Mouse (Mus musculus) liver, embryonic 13.5 days (tissue): ENCODE measurements around the gene Tbc1d22a. TPM values are rescaled to one million over a fixed set of nuclear protein-coding genes. Genes with fewer than 3 reads are reported as not detected.

ENCODE experiments used
- ATAC-seq: fragments of 200-750 bp; cut with Nextera tagmentation; 2 replicates; pipeline ENCODE4 v1.8.0; 2017; ENCODE audit warnings: low read depth, mild to moderate bottlenecking, moderate number of reproducible peaks, moderate library complexity
- DNase-seq: peaks from one replicate; pipeline ENCODE4 v3.0.0; 2022
- H3K27ac ChIP-seq: fragments of 300-500 bp; sonication (generic); 2 replicates; pipeline ENCODE4 v1.5.1; 2015; ENCODE audit warnings: moderate library complexity, mild to moderate bottlenecking, inconsistent platforms
- H3K27me3 ChIP-seq: fragments of 300-500 bp; sonication (generic); 2 replicates; pipeline ENCODE4 v1.6.1; 2015; ENCODE audit warnings: mild to moderate bottlenecking, inconsistent platforms
- H3K36me3 ChIP-seq: fragments of 300-500 bp; sonication (generic); 2 replicates; pipeline ENCODE4 v1.6.1; 2015; ENCODE audit warnings: mild to moderate bottlenecking, inconsistent platforms
- H3K4me1 ChIP-seq: fragments of 300-500 bp; sonication (generic); replicated peaks from 2 replicates; pipeline ENCODE4 v1.6.1; 2015; ENCODE audit warnings: inconsistent platforms
- H3K4me2 ChIP-seq: fragments of 300-500 bp; sonication (generic); 2 replicates; pipeline ENCODE4 v1.6.1; 2015; ENCODE audit warnings: inconsistent platforms, mild to moderate bottlenecking, moderate library complexity
- H3K4me3 ChIP-seq: fragments of 300-500 bp; sonication (generic); replicated peaks from 2 replicates; pipeline ENCODE4 v1.5.1; 2015; ENCODE audit warnings: mild to moderate bottlenecking, inconsistent platforms
- H3K9ac ChIP-seq: fragments of 300-500 bp; sonication (generic); 2 replicates; pipeline ENCODE4 v1.6.1; 2015; ENCODE audit warnings: mild to moderate bottlenecking, inconsistent platforms
- H3K9me3 ChIP-seq: fragments of 300-500 bp; sonication (generic); replicated peaks from 2 replicates; pipeline ENCODE4 v1.6.1; 2016; ENCODE audit warnings: inconsistent platforms
- WGBS: fragments of 180-500 bp; shearing (Covaris S2); methylation state at CpG from one replicate; pipeline ENCODE4 v1.1.7; 2015; ENCODE audit not compliant: insufficient replicate concordance; 5-methylcytosine and 5-hydroxymethylcytosine counted together
- polyA plus RNA-seq: library from polyadenylated mRNA; unstranded; fragments of >200 nt; fragmentation: Nextera tagmentation; extraction: Ambion mirVana; gene quantifications from 2 replicates; pipeline ENCODE4 v1.2.1, GENCODE M21; 2015

Tbc1d22a gene
- polyA plus RNA-seq, 1 experiment from 2014 or later = 7.4 TPM

GRCm38 (mm10) chr15:86292288-86292687 lies 78.0 kb downstream of the Tbc1d22a start:
- Histone ChIP-seq H3K9ac (no peak overlapping the region), H3K27ac (no peak overlapping the region), H3K4me3 (no peak overlapping the region), H3K27me3 (no peaks in the 10 kb centered on the region), H3K9me3 (no peaks in the 10 kb centered on the region), H3K36me3 (no peaks in the 10 kb centered on the region), H3K4me2 (no peak overlapping the region), H3K4me1 (peaks cover 8% of the 10 kb centered on the region; the same call in 1 of the 2 replicates)
- ATAC-seq = no peak
- no peak for DNase-seq
- 69% methylated on average over 6 of the region's 6 CpGs for WGBS

GRCm38 (mm10) chr15:86294426-86294825 lies 80.2 kb downstream of the Tbc1d22a start:
- ATAC-seq (no peak), DNase-seq (no peak)
- no peaks in the 10 kb centered on the region for H3K27me3 ChIP-seq
- H3K27ac ChIP-seq = no peak overlapping the region
- H3K4me1 ChIP-seq = peaks cover 8% of the 10 kb centered on the region; the same call in 1 of the 2 replicates
- H3K36me3 ChIP-seq = no peaks in the 10 kb centered on the region
- no peak overlapping the region for H3K4me2 ChIP-seq
- H3K9me3 ChIP-seq = no peaks in the 10 kb centered on the region
- 83% methylated on average over 3 of the region's 3 CpGs for WGBS
- H3K9ac ChIP-seq = no peak overlapping the region
- H3K4me3 ChIP-seq = no peak overlapping the region

GRCm38 (mm10) chr15:86295722-86296288 lies 81.5 kb downstream of the Tbc1d22a start:
- Histone ChIP-seq H3K4me3 (no peak overlapping the region), H3K4me2 (no peak overlapping the region), H3K9ac (no peak overlapping the region), H3K36me3 (no peaks in the 10 kb centered on the region), H3K4me1 (peaks cover 6% of the 10 kb centered on the region; the same call in 1 of the 2 replicates), H3K27me3 (no peaks in the 10 kb centered on the region), H3K27ac (no peak overlapping the region), H3K9me3 (no peaks in the 10 kb centered on the region)
- ATAC-seq (no peak), DNase-seq (no peak)
- WGBS = 72% methylated on average over 4 of the region's 4 CpGs

- 70% methylated on average over 1 of the region's 1 CpGs for WGBS
- Histone ChIP-seq H3K27me3 (no peaks in the 10 kb centered on the region), H3K9ac (no peak overlapping the region), H3K9me3 (no peaks in the 10 kb centered on the region), H3K27ac (no peak overlapping the region), H3K36me3 (no peaks in the 10 kb centered on the region), H3K4me1 (no peaks in the 10 kb centered on the region; the same call in 1 of the 2 replicates), H3K4me3 (no peak overlapping the region), H3K4me2 (no peak overlapping the region)
- DNase-seq = no peak
- no peak for ATAC-seq
These were observed 83.0 kb downstream of the Tbc1d22a start for GRCm38 (mm10) chr15:86297281-86297680.

- H3K27ac ChIP-seq = no peak overlapping the region
- H3K9me3 ChIP-seq = no peaks in the 10 kb centered on the region
- no peak overlapping the region for H3K4me2 ChIP-seq
- WGBS = 73% methylated on average over 1 of the region's 1 CpGs
- no peaks in the 10 kb centered on the region for H3K4me1 ChIP-seq
- no peak overlapping the region for H3K9ac ChIP-seq
- ATAC-seq (no peak), DNase-seq (no peak)
- no peaks in the 10 kb centered on the region for H3K36me3 ChIP-seq
- no peak overlapping the region for H3K4me3 ChIP-seq
- H3K27me3 ChIP-seq = no peaks in the 10 kb centered on the region
These were observed 89.6 kb downstream of the Tbc1d22a start for GRCm38 (mm10) chr15:86303876-86304275.

GRCm38 (mm10) chr15:86304861-86305260 lies 90.6 kb downstream of the Tbc1d22a start:
- no peaks in the 10 kb centered on the region for H3K27me3 ChIP-seq
- H3K4me3 ChIP-seq = no peak overlapping the region
- no peak for DNase-seq
- H3K4me1 ChIP-seq = no peaks in the 10 kb centered on the region
- no peak overlapping the region for H3K9ac ChIP-seq
- no peak for ATAC-seq
- no peak overlapping the region for H3K27ac ChIP-seq
- no peaks in the 10 kb centered on the region for H3K36me3 ChIP-seq
- WGBS = 74% methylated on average over 3 of the region's 3 CpGs
- no peaks in the 10 kb centered on the region for H3K9me3 ChIP-seq
- no peak overlapping the region for H3K4me2 ChIP-seq

GRCm38 (mm10) chr15:86305290-86305689 lies 91.0 kb downstream of the Tbc1d22a start:
- ATAC-seq (no peak), DNase-seq (no peak)
- 69% methylated on average over 3 of the region's 3 CpGs for WGBS
- no peak overlapping the region for H3K9ac ChIP-seq
- no peak overlapping the region for H3K4me2 ChIP-seq
- no peak overlapping the region for H3K27ac ChIP-seq
- H3K36me3 ChIP-seq = no peaks in the 10 kb centered on the region
- H3K4me3 ChIP-seq = no peak overlapping the region
- H3K4me1 ChIP-seq = no peaks in the 10 kb centered on the region
- no peaks in the 10 kb centered on the region for H3K9me3 ChIP-seq
- H3K27me3 ChIP-seq = no peaks in the 10 kb centered on the region

- DNase-seq (no peak), ATAC-seq (no peak)
- Histone ChIP-seq H3K36me3 (peaks cover 5% of the 10 kb centered on the region), H3K4me2 (no peak overlapping the region), H3K27ac (no peak overlapping the region), H3K4me3 (no peak overlapping the region), H3K27me3 (no peaks in the 10 kb centered on the region), H3K9me3 (no peaks in the 10 kb centered on the region), H3K4me1 (no peaks in the 10 kb centered on the region), H3K9ac (no peak overlapping the region)
- 79% methylated on average over 5 of the region's 5 CpGs for WGBS
These were observed 95.1 kb downstream of the Tbc1d22a start for GRCm38 (mm10) chr15:86309213-86309829.

GRCm38 (mm10) chr15:86320803-86321510 lies 106.7 kb downstream of the Tbc1d22a start:
- 89% methylated on average over 19 of the region's 19 CpGs for WGBS
- H3K9me3 ChIP-seq = no peaks in the 10 kb centered on the region
- no peak overlapping the region for H3K9ac ChIP-seq
- H3K27ac ChIP-seq = no peak overlapping the region
- no peaks in the 10 kb centered on the region for H3K27me3 ChIP-seq
- no peaks in the 10 kb centered on the region for H3K4me1 ChIP-seq
- H3K36me3 ChIP-seq = peaks cover 3% of the 10 kb centered on the region
- DNase-seq (no peak), ATAC-seq (no peak)
- H3K4me2 ChIP-seq = no peak overlapping the region
- no peak overlapping the region for H3K4me3 ChIP-seq

- no peak for ATAC-seq
- Histone ChIP-seq H3K9ac (no peak overlapping the region), H3K4me2 (no peak overlapping the region), H3K4me3 (no peak overlapping the region), H3K9me3 (no peaks in the 10 kb centered on the region), H3K27ac (no peak overlapping the region), H3K27me3 (no peaks in the 10 kb centered on the region), H3K36me3 (no peaks in the 10 kb centered on the region), H3K4me1 (no peaks in the 10 kb centered on the region)
- DNase-seq = no peak
- WGBS = 83% methylated on average over 4 of the region's 4 CpGs
These were observed 112.1 kb downstream of the Tbc1d22a start for GRCm38 (mm10) chr15:86326341-86326740.

- no peaks in the 10 kb centered on the region for H3K4me1 ChIP-seq
- WGBS = 71% methylated on average over 7 of the region's 7 CpGs
These were observed 115.7 kb downstream of the Tbc1d22a start for GRCm38 (mm10) chr15:86329911-86330310.

More at GRCm38 (mm10) chr15:86329911-86330310, 115.7 kb downstream of the Tbc1d22a start:
- no peak overlapping the region for H3K4me2 ChIP-seq
- no peaks in the 10 kb centered on the region for H3K9me3 ChIP-seq
- no peak overlapping the region for H3K4me3 ChIP-seq
- H3K9ac ChIP-seq = no peak overlapping the region
- H3K36me3 ChIP-seq = no peaks in the 10 kb centered on the region
- ATAC-seq = no peak
- no peaks in the 10 kb centered on the region for H3K27me3 ChIP-seq
- DNase-seq = no peak
- H3K27ac ChIP-seq = no peak overlapping the region
